Mouse (Mus musculus): ENCODE measurements at regions not wholly inside any gene's neighbourhood (a gene's known extent, or its start where the extent isn't known, plus 50 kb on each side); places are given as distances from the start of the nearest gene placed in this dataset.

DNA sequence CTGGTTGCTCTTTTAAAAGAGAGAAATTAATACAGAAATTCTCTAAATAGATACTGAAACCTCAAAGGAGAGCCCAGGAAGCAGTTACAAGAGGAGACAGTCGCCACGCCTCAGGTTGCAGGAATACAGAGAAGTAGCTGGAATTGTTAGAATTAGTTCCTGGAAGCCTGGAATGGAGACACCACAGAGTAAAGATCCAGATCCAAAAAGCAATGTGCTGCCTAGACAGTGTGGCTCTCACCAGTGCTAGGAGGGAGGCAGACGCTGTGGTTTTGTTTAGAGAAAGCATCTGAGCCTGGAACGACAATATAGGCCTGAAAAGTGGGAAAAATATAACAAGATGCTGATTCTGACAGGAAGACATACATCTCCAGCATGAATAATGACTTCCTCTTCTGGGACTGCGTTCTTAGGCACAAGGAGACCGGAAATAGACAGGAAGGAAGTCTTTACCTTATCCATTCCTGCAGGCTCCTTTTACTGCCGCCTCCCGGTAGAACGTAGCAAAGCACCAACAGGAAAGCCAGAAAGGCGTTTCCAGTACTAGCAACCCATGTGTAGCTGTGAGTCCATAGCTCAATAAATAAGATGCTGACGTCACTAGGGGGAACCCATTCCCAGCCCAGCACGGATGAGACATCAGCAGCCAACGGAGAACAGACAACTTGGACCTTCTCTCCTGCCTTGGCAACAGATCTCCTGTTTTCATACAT, 59.4 kb upstream of the Sfrp2 start:
- Histone ChIP-seq H3K36me3 (no peaks in the 10 kb centered on the region), H3K4me1 (peaks cover 4% of the 10 kb centered on the region; the same call in 1 of the 2 replicates), H3K27ac (no peak overlapping the region), H3K9ac (no peak overlapping the region), H3K4me3 (no peak overlapping the region), H3K4me2 (replicated peaks) (no peak overlapping the region), H3K9me3 (no peaks in the 10 kb centered on the region), H3K27me3 (replicated peaks) (no peaks in the 10 kb centered on the region)
- 69% methylated on average over 13 of the region's 13 CpGs for WGBS
- ATAC-seq (ENCODE audit: low FRiP score, low read depth): no peak

GRCm38 (mm10) chr3:83707278-83707677, 58.8 kb upstream of the Sfrp2 start:
- ATAC-seq (ENCODE audit: low FRiP score, low read depth): no peak
- no peaks in the 10 kb centered on the region for H3K27me3 ChIP-seq (replicated peaks)
- H3K4me3 ChIP-seq: no peak overlapping the region
- WGBS: 76% methylated on average over 7 of the region's 7 CpGs
- no peak overlapping the region for H3K4me2 ChIP-seq (replicated peaks)
- H3K27ac ChIP-seq: no peak overlapping the region
- H3K36me3 ChIP-seq: no peaks in the 10 kb centered on the region
- peaks cover 4% of the 10 kb centered on the region; the same call in 1 of the 2 replicates for H3K4me1 ChIP-seq
- H3K9ac ChIP-seq: no peak overlapping the region
- H3K9me3 ChIP-seq: no peaks in the 10 kb centered on the region

GRCm38 (mm10) chr3:83708973-83709372, 57.1 kb upstream of the Sfrp2 start:
- peaks cover 4% of the 10 kb centered on the region; the same call in 1 of the 2 replicates for H3K4me1 ChIP-seq
- ATAC-seq (ENCODE audit: low FRiP score, low read depth): no peak
- 73% methylated on average over 4 of the region's 4 CpGs for WGBS

DNA sequence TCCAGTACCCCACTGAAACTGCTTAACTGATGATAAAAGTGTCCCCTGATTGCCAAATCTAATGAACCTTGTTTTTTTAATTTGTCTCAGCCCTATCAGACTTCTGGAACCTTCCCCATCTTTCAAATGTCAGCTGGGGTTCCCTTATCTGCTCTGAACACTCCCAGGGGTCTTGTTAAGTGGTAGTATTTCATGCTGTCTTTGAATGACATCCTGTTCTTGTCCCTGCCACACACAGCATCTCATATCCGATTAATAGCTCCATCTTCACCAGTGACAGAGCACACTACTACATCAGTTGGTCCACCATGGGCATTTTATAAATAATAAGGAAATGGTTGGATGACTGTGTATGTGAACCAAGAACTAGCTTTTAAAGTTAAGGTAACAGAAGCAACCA, 56.6 kb upstream of the Sfrp2 start:
- no peak overlapping the region for H3K27ac ChIP-seq
- no peak overlapping the region for H3K4me2 ChIP-seq (replicated peaks)
- peaks cover 4% of the 10 kb centered on the region; the same call in 1 of the 2 replicates for H3K4me1 ChIP-seq
- no peaks in the 10 kb centered on the region for H3K27me3 ChIP-seq (replicated peaks)
- H3K9me3 ChIP-seq: no peaks in the 10 kb centered on the region
- no peak overlapping the region for H3K4me3 ChIP-seq
- no peaks in the 10 kb centered on the region for H3K36me3 ChIP-seq
- H3K9ac ChIP-seq: no peak overlapping the region
- WGBS: 47% methylated on average over 1 of the region's 1 CpGs
- no peak for ATAC-seq (ENCODE audit: low FRiP score, low read depth)

More at GRCm38 (mm10) chr3:83708973-83709372, 57.1 kb upstream of the Sfrp2 start:
- no peaks in the 10 kb centered on the region for H3K9me3 ChIP-seq
- no peak overlapping the region for H3K4me3 ChIP-seq
- H3K9ac ChIP-seq: no peak overlapping the region
- no peak overlapping the region for H3K4me2 ChIP-seq (replicated peaks)
- no peaks in the 10 kb centered on the region for H3K36me3 ChIP-seq
- no peak overlapping the region for H3K27ac ChIP-seq
- no peaks in the 10 kb centered on the region for H3K27me3 ChIP-seq (replicated peaks)

- no peak overlapping the region for H3K27ac ChIP-seq
- no peaks in the 10 kb centered on the region for H3K9me3 ChIP-seq
- no peaks in the 10 kb centered on the region for H3K36me3 ChIP-seq
- no peaks in the 10 kb centered on the region for H3K27me3 ChIP-seq (replicated peaks)
- H3K4me3 ChIP-seq: no peak overlapping the region
- H3K4me1 ChIP-seq: peaks cover 4% of the 10 kb centered on the region; the same call in 1 of the 2 replicates
- no peak for ATAC-seq (ENCODE audit: low FRiP score, low read depth)
- no peak overlapping the region for H3K4me2 ChIP-seq (replicated peaks)
- 48% methylated on average over 10 of the region's 10 CpGs for WGBS
- no peak overlapping the region for H3K9ac ChIP-seq
Measured at GRCm38 (mm10) chr3:83710995-83711541, 55.1 kb upstream of the Sfrp2 start.

- Histone ChIP-seq H3K27me3 (replicated peaks) (no peaks in the 10 kb centered on the region), H3K4me1 (peaks cover 4% of the 10 kb centered on the region; the same call in 1 of the 2 replicates), H3K9ac (no peak overlapping the region), H3K36me3 (no peaks in the 10 kb centered on the region), H3K4me2 (replicated peaks) (no peak overlapping the region), H3K4me3 (no peak overlapping the region), H3K9me3 (no peaks in the 10 kb centered on the region), H3K27ac (no peak overlapping the region)
- no peak for ATAC-seq (ENCODE audit: low FRiP score, low read depth)
- WGBS: 73% methylated on average over 2 of the region's 2 CpGs
Measured at GRCm38 (mm10) chr3:83712355-83712754, 53.8 kb upstream of the Sfrp2 start.

- Histone ChIP-seq H3K27ac (no peak overlapping the region), H3K4me2 (replicated peaks) (no peak overlapping the region), H3K36me3 (no peaks in the 10 kb centered on the region), H3K9ac (no peak overlapping the region), H3K4me1 (peaks cover 4% of the 10 kb centered on the region; the same call in 1 of the 2 replicates), H3K4me3 (no peak overlapping the region), H3K9me3 (no peaks in the 10 kb centered on the region), H3K27me3 (replicated peaks) (no peaks in the 10 kb centered on the region)
- no peak for ATAC-seq (ENCODE audit: low FRiP score, low read depth)
- WGBS: 57% methylated on average over 6 of the region's 6 CpGs
Measured at GRCm38 (mm10) chr3:83714572-83714971, 51.5 kb upstream of the Sfrp2 start.
